Mouse (Mus musculus) cerebellum, adult 9-10 months (tissue): Measurements from ENCODE around the gene Casp9.
"Not testable (repeated sequence)": the region's sequence is repeated elsewhere in the genome, so short reads cannot be mapped to it uniquely, and the experiment has no call there.

Experiments used
- DNase-seq: peaks from one replicate; pipeline ENCODE4 v3.0.0; 2022

Gene Casp9

GRCm38 (mm10) chr4:141793282-141794151, at the start of gene Casp9:
Gene Casp9 (plus strand): TSS chr4:141793612.
- peak; percentile 96 for DNase-seq

- DNase-seq = no peak
Measured at GRCm38 (mm10) chr4:141746578-141747346, 46.6 kb upstream of the Casp9 start, which contains the start of gene Agmat. Gene Agmat (plus strand): TSS chr4:141746672.

DNA sequence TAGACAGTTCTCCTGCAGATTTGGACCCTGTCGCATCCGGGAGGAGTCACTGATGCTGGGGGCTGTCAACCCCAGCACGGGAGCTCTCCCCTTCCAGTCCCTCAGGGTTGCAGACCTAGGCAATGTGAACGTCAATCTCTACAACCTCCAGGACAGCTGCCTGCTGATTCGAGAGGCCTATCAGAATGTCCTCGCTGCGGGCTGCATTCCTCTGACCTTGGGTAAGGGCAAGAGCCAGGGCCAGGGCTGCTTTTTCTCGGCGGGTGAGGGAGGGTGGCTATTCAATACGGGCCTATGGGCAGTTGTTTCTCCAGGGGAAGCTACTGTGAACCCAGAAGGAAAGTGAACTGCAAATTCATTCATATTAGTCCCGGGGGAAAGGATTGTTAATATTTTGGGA, 43.9 kb upstream of the Casp9 start:
- no peak for DNase-seq

GRCm38 (mm10) chr4:141750826-141751225, 42.6 kb upstream of the Casp9 start:
- DNase-seq = no peak

GRCm38 (mm10) chr4:141751419-141752075, 41.9 kb upstream of the Casp9 start:
- no peak for DNase-seq

- no peak for DNase-seq
Measured at GRCm38 (mm10) chr4:141752076-141752421, 41.4 kb upstream of the Casp9 start.

DNA sequence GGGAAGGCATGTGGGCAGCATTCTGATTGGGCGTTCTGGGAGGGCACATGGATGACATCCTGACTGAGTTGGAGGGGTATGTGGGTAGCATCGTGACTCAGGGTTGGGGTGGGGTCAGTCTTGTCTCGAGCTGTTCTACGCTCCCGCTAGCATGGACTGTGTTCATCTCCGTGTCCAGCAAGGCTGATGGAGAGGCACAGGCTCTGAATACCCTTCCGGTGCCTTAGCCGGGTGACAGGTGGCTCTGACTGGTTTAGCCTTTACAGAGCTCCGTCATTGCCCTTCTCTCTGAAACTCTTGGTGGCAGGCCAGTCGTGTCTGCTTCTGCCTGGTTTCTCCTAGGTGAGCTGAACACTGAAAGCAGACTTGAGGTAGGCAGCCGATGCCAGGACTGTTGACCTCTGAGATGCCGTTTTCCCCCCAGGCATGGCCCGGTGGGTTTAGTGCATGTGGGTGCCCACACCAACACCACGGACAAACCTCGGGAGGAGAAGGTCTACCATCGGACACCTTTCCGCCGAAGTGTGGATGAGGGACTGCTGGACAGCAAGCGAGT, 38.0 kb upstream of the Casp9 start:
- DNase-seq = no peak

GRCm38 (mm10) chr4:141757124-141757523, 36.3 kb upstream of the Casp9 start:
- DNase-seq = no peak

GRCm38 (mm10) chr4:141758874-141759542, 34.4 kb upstream of the Casp9 start:
- DNase-seq = no peak

DNA sequence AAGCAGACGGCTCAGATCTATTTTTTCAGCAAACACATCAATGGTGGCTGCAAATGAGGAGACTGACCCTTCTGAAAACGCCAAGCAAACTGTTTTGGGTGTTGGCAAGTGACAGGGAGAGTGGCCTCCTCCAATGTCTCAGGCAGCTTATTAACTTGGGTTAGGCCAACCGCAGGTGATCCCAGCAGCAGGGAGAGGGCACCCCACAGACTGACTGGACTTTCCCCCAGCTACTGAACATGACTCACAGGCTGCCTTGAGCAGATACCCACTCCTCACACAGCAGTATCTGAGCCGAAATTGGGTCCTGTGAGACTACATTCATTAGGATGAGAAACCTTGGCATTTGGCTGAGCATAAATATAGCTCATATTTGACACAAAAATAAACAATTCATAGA, 32.5 kb upstream of the Casp9 start:
- no peak for DNase-seq

GRCm38 (mm10) chr4:141762102-141762598, 31.3 kb upstream of the Casp9 start:
- no peak for DNase-seq

- no peak for DNase-seq
Measured at GRCm38 (mm10) chr4:141763476-141763875, 29.9 kb upstream of the Casp9 start.

DNA sequence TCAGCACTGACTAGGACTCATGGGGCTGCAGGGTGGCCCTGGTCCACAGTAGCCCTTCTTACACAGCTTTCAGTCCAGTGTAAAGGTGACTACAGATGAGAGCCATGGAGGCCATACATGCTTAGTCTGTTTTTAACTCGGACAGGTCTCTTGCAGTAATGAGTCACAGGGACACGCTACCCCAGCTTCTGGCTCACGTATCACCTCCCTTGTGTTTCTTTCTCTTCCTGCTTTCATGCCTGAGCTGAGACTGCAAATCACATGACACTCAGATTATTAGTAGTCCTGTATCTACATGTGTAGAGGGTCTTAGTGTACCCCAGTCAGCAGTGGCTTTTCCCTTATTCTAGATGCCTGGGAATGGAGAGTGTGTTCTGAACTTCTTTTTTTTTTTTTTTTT, 28.4 kb upstream of the Casp9 start:
- DNase-seq = no peak

DNA sequence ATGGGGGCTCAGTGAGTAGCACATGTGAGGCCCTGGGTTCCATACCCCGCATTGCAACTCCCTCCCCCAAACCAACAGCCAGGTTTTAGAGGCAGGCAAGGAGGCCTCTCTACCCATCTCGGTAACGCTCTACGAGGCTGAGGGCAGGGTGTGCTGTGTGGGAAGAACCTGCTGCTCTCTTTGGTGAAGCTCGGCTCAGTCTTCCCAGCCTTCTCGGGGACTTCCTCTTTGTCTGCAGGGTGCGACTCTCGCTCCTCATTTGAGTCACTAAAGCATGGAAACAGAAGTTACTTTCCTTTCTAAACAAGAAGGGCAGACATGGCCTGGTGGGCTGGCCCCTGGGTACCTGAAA, 27.1 kb upstream of the Casp9 start:
- no peak for DNase-seq

GRCm38 (mm10) chr4:141766668-141767352, 26.6 kb upstream of the Casp9 start:
- DNase-seq = peak; percentile 34

DNA sequence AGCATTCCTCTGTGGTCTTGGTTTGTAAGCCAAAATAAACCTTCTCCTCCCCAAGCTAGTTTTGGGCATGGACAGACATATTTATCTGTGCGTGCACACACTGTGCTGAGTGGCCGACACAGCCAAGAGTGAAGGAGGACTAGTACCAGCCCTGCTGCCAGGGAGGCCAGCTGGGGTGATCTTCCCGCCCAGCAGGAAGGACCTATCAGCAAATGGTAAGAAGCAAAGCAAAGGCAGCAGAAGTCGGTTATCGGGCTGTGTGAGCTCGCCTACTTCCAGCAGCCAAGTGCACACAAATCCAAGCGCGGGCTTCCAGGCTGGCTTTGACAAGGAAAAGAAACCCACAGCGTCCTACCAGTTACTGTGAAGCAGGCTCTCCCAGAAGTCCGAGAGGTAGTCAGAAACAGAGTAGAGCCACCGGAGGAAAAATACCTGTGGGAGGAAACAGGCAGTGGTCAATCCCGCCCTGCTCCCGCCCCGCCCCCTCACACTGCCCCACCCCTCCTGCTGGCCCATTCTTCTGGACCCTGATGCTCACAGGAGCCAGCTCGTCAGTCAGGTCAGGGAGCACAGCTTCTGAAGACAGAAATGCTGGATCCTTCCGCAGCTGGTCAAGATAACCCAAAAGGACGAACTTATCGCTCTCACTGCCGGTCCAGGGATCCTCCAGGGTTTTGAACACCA, 25.9 kb upstream of the Casp9 start:
- DNase-seq = peak; percentile 81

- no peak for DNase-seq
Measured at GRCm38 (mm10) chr4:141769501-141770160, 23.8 kb upstream of the Casp9 start.

DNA sequence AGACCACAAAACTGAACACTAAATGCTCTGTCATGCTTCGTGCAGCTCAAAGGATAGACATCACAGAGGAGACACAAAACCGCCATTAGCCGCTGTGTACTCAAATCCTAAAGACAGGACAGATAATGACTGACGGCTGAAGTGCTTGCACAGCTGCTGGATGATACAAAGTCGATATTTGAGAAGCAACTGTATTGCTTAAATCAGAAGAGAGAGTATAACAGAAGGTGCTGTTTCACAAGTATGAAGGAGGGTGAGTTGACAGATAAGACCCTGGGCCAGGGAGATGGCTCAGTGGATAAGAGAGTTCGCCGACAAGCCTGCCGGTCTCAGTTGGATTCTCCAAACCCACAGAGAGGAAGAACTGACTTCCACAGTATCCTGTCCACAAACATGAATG, 21.6 kb upstream of the Casp9 start:
- DNase-seq = no peak

DNA sequence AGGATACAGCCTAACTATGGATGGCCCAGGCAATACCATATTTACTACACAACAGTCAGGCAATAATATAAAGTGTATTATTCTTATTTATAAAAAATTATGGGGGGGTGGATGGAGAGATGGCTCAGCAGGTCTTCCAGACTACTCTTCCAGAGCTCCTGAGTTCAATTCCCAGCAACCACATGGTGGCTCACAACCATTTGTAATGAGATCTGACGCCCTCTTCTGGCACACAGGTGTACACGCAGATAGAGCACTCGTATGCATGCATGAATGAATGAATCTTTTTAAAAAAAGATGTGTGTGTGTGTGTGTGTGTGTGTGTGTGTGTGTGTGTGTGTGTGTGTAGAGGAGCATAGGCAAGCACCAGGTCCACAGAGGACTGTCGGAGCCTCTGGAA, 20.4 kb upstream of the Casp9 start:
- DNase-seq = not testable (repeated sequence)

GRCm38 (mm10) chr4:141779828-141780227, 13.6 kb upstream of the Casp9 start:
- DNase-seq = no peak
